Mouse (Mus musculus) testis, adult 2 months (tissue): ENCODE results near the gene Il17rb.

Experiments
- CTCF ChIP-seq: fragments of 200-500 bp; IDR thresholded peaks from 2 replicates; pipeline ENCODE4 v1.5.1; 2012; ENCODE audit warnings: low read depth, mild to moderate bottlenecking, inconsistent platforms, low read length, moderate library complexity; ENCODE audit not compliant: control insufficient read depth, insufficient read depth, insufficient replicate concordance
- POLR2A ChIP-seq: fragments of 200-500 bp; IDR thresholded peaks from 2 replicates; pipeline ENCODE4 v1.6.1; 2012; ENCODE audit warnings: low read depth, mild to moderate bottlenecking, inconsistent platforms, low read length, moderate library complexity; ENCODE audit not compliant: control insufficient read depth

DNA sequence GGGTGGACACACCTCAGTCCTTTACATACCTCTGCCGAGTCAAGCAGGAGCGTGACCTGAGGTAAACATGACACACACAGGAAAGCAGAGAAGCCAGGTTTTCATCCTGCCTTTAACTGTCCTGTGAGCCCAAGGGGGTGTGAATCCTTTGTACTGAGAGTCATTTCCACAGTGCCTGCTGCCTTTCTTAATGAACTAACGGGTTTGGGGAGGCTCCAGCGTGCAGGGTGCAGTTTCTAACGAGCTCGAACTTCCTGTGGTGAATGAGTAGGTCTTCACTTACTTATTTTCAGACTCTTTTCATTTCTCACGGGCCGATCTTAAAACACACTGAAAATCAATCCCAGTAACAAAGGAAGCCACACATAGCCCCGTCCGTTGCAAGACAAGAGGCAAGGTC is 5.8 kb upstream of the Il17rb start:
- no peak for TF ChIP-seq POLR2A
- TF ChIP-seq CTCF = no peak
